Mouse (Mus musculus): ENCODE data around the gene Tbpl2.

Tbpl2 gene

GRCm38 (mm10) chr2:24096495-24096894, at the start of gene Tbpl2:
Gene Tbpl2, minus strand, starts transcription at chr2:24096595.
- DNase-seq, result no peak

GRCm38 (mm10) chr2:24134373-24134772, 38.0 kb upstream of the Tbpl2 start:
- DNase-seq, result no peak

GRCm38 (mm10) chr2:24109085-24109484, 12.7 kb upstream of the Tbpl2 start:
- DNase-seq, result no peak

GRCm38 (mm10) chr2:24103619-24104289, 7.4 kb upstream of the Tbpl2 start:
- DNase-seq, result no peak

- DNase-seq, result no peak
Observed at GRCm38 (mm10) chr2:24090921-24091320, 5.5 kb downstream of the Tbpl2 start.

GRCm38 (mm10) chr2:24050459-24050858, 45.9 kb downstream of the Tbpl2 start:
- no peak for DNase-seq

GRCm38 (mm10) chr2:24049344-24049990, 46.9 kb downstream of the Tbpl2 start, which contains the start of gene Hnmt:
Gene Hnmt, minus strand, starts transcription at chr2:24049394.
- no peak for DNase-seq

GRCm38 (mm10) chr2:24048480-24049097, 47.8 kb downstream of the Tbpl2 start:
- DNase-seq, result peak; percentile 79

- no peak for DNase-seq
Observed at GRCm38 (mm10) chr2:24047551-24048479, 48.6 kb downstream of the Tbpl2 start.

- DNase-seq, result no peak
Observed at GRCm38 (mm10) chr2:24042901-24043300, 53.5 kb downstream of the Tbpl2 start.

- DNase-seq, result no peak
Observed at GRCm38 (mm10) chr2:24040531-24040930, 55.9 kb downstream of the Tbpl2 start.

All from kidney, postnatal 10 days (tissue).